Mouse (Mus musculus) ES-E14 (cell line): Measurements from ENCODE around the gene Chmp2a. TPM values are rescaled to one million over a fixed set of nuclear protein-coding genes. Genes with fewer than 3 reads are reported as not detected.

Source experiments
- DNase-seq: peaks from one replicate; pipeline ENCODE4 v3.0.0-alpha.2; 2013; ENCODE audit warnings: low read depth, low spot score
- H3K27ac ChIP-seq: 2 replicates; pipeline ENCODE4 v1.5.1; 2012; ENCODE audit warnings: low read depth, mild to moderate bottlenecking, low read length, moderate library complexity, mixed read lengths; ENCODE audit not compliant: poor library complexity, insufficient read depth, severe bottlenecking
- H3K36me3 ChIP-seq: 2 replicates; pipeline ENCODE4 v1.6.1; 2012; ENCODE audit warnings: mild to moderate bottlenecking, low read length, moderate library complexity, mixed read lengths; ENCODE audit not compliant: control insufficient read depth, poor library complexity, insufficient read depth, severe bottlenecking
- H3K4me1 ChIP-seq, 2 experiments: fragments of 150-350 bp in 1 of 2; sonication (generic) in 1 of 2; 2 replicates each; pipeline ENCODE4 v1.6.1; 2012; ENCODE audit warnings: low read length in 2 of 2, mild to moderate bottlenecking in 1 of 2, mixed read lengths in 1 of 2; ENCODE audit not compliant: control insufficient read depth in 2 of 2, insufficient read depth in 2 of 2, poor library complexity in 1 of 2
- H3K4me3 ChIP-seq, 2 experiments: fragments of 150-350 bp in 1 of 2; sonication (generic) in 1 of 2; 2 replicates each; pipeline ENCODE4 v1.5.1; 2012; ENCODE audit warnings: low read length in 2 of 2, low read depth in 1 of 2, mild to moderate bottlenecking in 1 of 2, mixed read lengths in 1 of 2; ENCODE audit not compliant: insufficient read depth in 1 of 2, poor library complexity in 1 of 2, severe bottlenecking in 1 of 2
- H3K9ac ChIP-seq: 2 replicates; pipeline ENCODE4 v1.6.1; 2012; ENCODE audit warnings: low read depth, mild to moderate bottlenecking, low read length, mixed read lengths; ENCODE audit not compliant: poor library complexity, insufficient read depth, severe bottlenecking
- H3K9me3 ChIP-seq: fragments of 150-350 bp; sonication (generic); 2 replicates; pipeline ENCODE4 v1.6.1; 2012; ENCODE audit warnings: low read depth, mild to moderate bottlenecking, low read length; ENCODE audit not compliant: control insufficient read depth, insufficient read depth
- CHD2 ChIP-seq: IDR thresholded peaks from 2 replicates; pipeline ENCODE4 v1.6.1; 2014; ENCODE audit warnings: mild to moderate bottlenecking, low read depth, low read length, inconsistent platforms
- HCFC1 ChIP-seq: IDR thresholded peaks from 2 replicates; pipeline ENCODE4 v1.6.1; 2012; ENCODE audit warnings: low read length, inconsistent platforms, borderline replicate concordance; ENCODE audit not compliant: insufficient read depth
- MAFK ChIP-seq: IDR thresholded peaks from 2 replicates; pipeline ENCODE4 v1.6.1; 2014; ENCODE audit warnings: mild to moderate bottlenecking, low read depth, low read length, inconsistent platforms; ENCODE audit not compliant: insufficient read depth
- ZC3H11A ChIP-seq: IDR thresholded peaks from 2 replicates; pipeline ENCODE4 v1.6.1; 2012; ENCODE audit warnings: low read depth, mild to moderate bottlenecking, inconsistent platforms, low read length, borderline replicate concordance
- ZNF384 ChIP-seq: IDR thresholded peaks from 2 replicates; pipeline ENCODE4 v1.6.1; 2012; ENCODE audit warnings: low read depth, low read length, inconsistent platforms
- in situ Hi-C, 2 experiments: fragments of 600-800 bp; cut with MboI; formaldehyde crosslinking; loops; one replicate each; pipeline ENCODE4 v1.15.1; 2025; ENCODE audit warnings: low sequenced_read_pairs in 2 of 2, inconsistent platforms in 1 of 2; ENCODE audit not compliant: unreplicated experiment in 2 of 2
- total RNA-seq: library from RNA; depleted of rRNA; stranded (reverse); fragments of 300-350 nt; gene quantifications from 2 replicates; pipeline ENCODE4 v1.2.3, GENCODE M21; 2012

The Chmp2a gene
- total RNA-seq, 1 experiment, result 143 TPM

- Histone ChIP-seq H3K4me3 (peak overlapping the region; percentile 6 to 33; a peak in 2 of 4 replicates), H3K27ac (peak overlapping the region; percentile 38), H3K9ac (peak overlapping the region; percentile 65; the same call in 1 of the 2 replicates), H3K36me3 (peaks cover 32% of the 10 kb centered on the region), H3K4me1 (peaks cover 0 to 10% of the 10 kb centered on the region in 2 experiments; a peak in 2 of 4 replicates), H3K9me3 (no peaks in the 10 kb centered on the region)
- in situ Hi-C loops, result no loop called here
- no peak for TF ChIP-seq ZC3H11A
- no peak for TF ChIP-seq ZNF384
- no peak for TF ChIP-seq CHD2
- TF ChIP-seq HCFC1, result no peak
- no peak for TF ChIP-seq MAFK
- no peak for DNase-seq
These were observed 726 bp upstream of the Chmp2a start for GRCm38 (mm10) chr7:13035211-13035855.

- in situ Hi-C loops, result no loop called here
- Histone ChIP-seq H3K27ac (peak overlapping the region; percentile 95), H3K9me3 (no peaks in the 10 kb centered on the region), H3K36me3 (peaks cover 50% of the 10 kb centered on the region), H3K4me3 (peak overlapping the region; percentile 58 to 71), H3K9ac (peak overlapping the region; percentile 80), H3K4me1 (peaks cover 0 to 10% of the 10 kb centered on the region in 2 experiments; a peak in 2 of 4 replicates)
- no peak for TF ChIP-seq MAFK
- TF ChIP-seq CHD2, result no peak
- no peak for TF ChIP-seq ZNF384
- TF ChIP-seq HCFC1, result no peak
- TF ChIP-seq ZC3H11A, result no peak
- no peak for DNase-seq
These were observed 1.0 kb downstream of the Chmp2a start for GRCm38 (mm10) chr7:13033451-13034147.

- no peak for DNase-seq
- Histone ChIP-seq H3K9me3 (no peaks in the 10 kb centered on the region), H3K9ac (no peak overlapping the region), H3K4me3 (no peak overlapping the region), H3K36me3 (peaks cover 60% of the 10 kb centered on the region), H3K4me1 (peaks cover 0 to 15% of the 10 kb centered on the region in 2 experiments; a peak in 2 of 4 replicates), H3K27ac (no peak overlapping the region)
- TF ChIP-seq HCFC1 (no peak), CHD2 (no peak), MAFK (no peak), ZNF384 (no peak), ZC3H11A (no peak)
- in situ Hi-C loops, result no loop called here
These were observed 2.1 kb downstream of the Chmp2a start for GRCm38 (mm10) chr7:13032541-13032940.

- peaks cover 66% of the 10 kb centered on the region for H3K36me3 ChIP-seq
- H3K9me3 ChIP-seq, result no peaks in the 10 kb centered on the region
- H3K4me1 ChIP-seq, result peaks cover 0 to 16% of the 10 kb centered on the region in 2 experiments; a peak in 2 of 4 replicates
- in situ Hi-C loops, result no loop called here
- no peak overlapping the region for H3K4me3 ChIP-seq
- H3K9ac ChIP-seq, result no peak overlapping the region
- TF ChIP-seq MAFK (no peak), ZNF384 (no peak), HCFC1 (no peak)
- DNase-seq, result no peak
- H3K27ac ChIP-seq, result no peak overlapping the region
These were observed 2.6 kb downstream of the Chmp2a start for GRCm38 (mm10) chr7:13031983-13032382.
